Mouse (Mus musculus) G1E (cell line): ENCODE measurements around the gene Tsc2.

Experiments
- CTCF ChIP-seq: IDR thresholded peaks from 2 replicates; pipeline ENCODE4 v1.5.1; 2012; ENCODE audit warnings: low read depth, low read length, inconsistent platforms, mixed read lengths
- GATA1 ChIP-seq: IDR thresholded peaks from 2 replicates; pipeline ENCODE4 v1.6.1; 2012; ENCODE audit warnings: borderline replicate concordance, low read length, inconsistent platforms, mixed read lengths

- TF ChIP-seq CTCF = no peak
- no peak for TF ChIP-seq GATA1
Measured at GRCm38 (mm10) chr17:24565092-24565491, 67.3 kb downstream of the Tsc2 start.
